Mouse (Mus musculus) cerebellum, adult 11 months (tissue): ENCODE data around the gene Plpp1.

ENCODE experiments used
- DNase-seq: peaks from one replicate; pipeline ENCODE4 v3.0.0; 2022

Gene Plpp1

DNA sequence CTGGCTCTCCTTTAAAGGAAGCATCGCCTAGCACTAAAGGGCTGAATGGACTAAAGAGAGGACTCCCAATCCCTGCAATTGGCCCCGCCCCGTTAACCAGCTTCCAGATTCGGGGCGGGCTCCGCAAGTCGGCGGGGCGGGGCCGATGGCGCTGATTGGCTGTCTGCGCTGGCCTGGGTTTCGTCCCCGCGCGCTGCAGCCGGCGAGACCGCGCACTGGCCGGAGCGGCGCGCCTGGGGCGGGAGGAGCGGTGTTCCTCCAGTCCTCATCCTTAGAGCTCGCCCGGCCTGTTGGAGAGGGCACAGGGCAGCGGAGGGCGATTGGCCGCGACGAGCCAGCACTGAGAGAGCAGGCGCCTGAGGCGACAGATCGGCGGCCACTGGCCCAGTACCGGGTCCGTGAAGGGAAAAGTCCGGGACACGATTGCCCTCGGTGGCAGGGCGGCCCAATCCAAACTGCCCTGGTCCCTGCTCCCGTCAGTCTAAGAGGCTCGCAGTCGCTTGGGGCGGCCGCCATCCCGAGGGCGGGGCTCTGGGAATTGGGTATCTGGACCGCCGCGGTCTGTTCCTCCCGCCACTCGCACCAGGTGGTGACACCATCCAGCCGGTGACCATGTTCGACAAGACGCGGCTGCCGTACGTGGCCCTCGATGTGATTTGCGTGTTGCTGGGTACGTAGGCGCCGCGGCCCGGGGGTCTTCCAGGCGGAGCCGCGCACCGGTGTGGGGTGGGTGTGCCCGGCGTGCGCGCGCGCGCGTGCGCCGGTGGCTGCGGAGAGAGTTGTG is at the start of gene Plpp1:
Plpp1 (plus strand) TSS at position 196 of the 784 bp plus-strand sequence.
- peak; percentile 96 for DNase-seq

- DNase-seq, result no peak
These were observed 48.9 kb upstream of the Plpp1 start for GRCm38 (mm10) chr13:112751454-112752308.

DNA sequence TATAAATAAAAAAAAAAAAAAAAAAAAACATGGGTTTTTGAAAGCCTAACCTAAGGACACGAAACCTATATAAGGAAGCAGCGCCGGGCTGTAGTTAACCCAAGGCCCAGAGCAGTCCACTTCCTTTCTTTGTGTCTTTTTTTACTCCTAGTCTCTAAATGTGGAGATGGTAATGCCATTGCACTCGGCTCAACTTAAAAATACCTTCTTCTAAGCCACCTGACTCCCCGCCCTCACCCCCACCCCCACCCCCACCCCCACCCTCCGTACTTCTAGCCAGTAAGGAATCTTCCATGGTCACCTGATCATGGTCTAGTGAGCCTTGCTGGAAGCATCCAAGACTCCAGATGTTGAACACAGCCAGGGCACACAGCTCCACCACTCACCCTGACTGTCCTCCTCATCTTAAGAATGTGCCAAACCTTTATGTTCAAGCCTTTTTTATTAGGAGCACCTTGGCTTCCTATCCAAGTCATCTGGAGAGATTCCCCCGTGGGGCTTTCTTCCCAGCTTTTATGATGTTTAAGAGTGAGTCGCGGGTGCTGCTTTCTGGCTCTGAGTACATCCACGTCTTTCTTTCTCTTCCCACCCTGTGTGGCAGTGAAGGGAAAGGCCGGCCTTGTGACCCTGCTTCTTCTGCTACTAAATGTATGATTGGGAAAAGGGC is 48.1 kb upstream of the Plpp1 start:
- DNase-seq, result no peak

DNA sequence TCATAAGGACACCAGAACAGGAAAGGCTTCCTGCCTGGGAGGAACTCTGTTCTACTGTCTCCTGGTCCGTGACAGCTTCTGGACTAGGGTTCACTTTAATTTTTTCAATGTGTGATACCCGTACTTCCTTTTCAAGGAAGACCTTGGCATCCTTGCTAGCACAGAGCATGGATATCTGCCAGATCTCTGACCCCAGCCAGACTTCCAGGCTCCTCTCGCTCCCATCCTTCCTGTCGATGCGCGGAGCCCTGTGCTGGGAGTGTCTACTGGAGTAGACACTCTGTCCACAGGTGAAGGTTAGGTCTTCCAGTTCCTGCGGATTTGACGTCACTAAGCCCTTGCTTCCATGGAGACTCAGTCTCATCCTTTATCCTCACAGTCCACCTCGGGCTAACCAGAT is 47.1 kb upstream of the Plpp1 start:
- DNase-seq, result no peak

DNA sequence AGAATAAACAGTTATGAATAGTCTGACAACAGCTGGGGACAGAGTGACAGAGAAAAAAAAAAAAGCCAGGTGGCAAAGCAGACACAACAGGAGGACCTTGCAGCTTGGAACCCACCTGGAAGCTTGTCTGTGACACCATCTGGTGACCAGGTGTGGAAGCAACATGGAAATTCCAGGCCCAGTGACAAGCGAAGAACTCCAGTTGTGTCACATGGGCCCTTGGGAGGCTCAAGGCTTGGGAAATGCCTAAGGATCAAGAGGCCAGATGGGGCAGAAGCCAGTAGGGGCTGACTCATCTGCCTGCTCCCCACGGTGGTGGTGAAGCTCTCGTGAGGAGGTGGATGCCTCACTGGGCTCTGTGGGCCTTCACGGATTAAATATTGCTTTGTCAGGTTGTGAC is 45.7 kb upstream of the Plpp1 start:
- no peak for DNase-seq

- DNase-seq, result no peak
These were observed 45.0 kb upstream of the Plpp1 start for GRCm38 (mm10) chr13:112755507-112756010.

- no peak for DNase-seq
These were observed 43.2 kb upstream of the Plpp1 start for GRCm38 (mm10) chr13:112757395-112757794.

DNA sequence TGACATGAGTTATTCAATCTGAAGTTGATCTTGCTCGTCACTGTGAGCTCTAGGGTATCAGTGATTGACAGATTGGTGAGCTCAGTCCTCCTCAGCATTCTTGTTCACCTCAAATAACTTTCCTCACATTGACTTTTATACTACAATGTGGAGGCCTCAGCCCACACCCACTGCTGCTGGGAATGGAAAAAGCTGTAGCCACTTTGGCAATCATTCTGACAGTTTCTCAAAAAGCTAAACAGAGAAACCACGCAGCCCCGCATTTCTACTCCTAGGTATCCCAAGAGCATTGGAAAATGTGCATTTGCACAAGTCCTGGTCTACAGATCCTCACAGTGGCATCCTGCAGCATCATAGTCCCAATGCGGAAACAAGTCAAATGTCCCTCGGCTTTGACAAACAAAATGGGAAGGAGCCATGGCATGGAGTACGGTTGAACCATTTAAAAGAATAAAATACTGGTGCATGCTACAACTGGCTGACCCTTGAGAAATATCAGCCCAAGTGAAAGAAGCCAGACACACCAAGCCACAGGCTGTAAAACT is 42.0 kb upstream of the Plpp1 start:
- no peak for DNase-seq

DNA sequence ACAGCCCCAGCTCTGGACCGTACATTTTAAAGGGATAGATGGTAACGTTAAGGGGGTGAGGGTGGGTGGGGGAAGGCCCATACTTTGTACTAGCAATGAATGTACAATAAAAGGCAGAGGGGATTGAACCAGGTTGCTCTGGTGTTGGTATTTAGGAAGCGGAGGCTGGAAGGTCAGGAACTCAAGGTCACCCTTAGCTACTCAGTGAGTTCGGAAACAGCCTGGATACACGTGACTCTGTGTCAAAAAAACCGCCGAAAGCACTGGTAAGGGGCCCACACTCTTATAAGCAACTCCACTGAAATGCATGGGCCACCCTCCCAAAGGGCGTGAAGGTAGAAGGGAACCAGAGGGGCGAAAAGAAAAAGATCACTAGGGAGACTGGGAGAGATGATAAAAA is 41.2 kb upstream of the Plpp1 start:
- DNase-seq, result no peak

DNA sequence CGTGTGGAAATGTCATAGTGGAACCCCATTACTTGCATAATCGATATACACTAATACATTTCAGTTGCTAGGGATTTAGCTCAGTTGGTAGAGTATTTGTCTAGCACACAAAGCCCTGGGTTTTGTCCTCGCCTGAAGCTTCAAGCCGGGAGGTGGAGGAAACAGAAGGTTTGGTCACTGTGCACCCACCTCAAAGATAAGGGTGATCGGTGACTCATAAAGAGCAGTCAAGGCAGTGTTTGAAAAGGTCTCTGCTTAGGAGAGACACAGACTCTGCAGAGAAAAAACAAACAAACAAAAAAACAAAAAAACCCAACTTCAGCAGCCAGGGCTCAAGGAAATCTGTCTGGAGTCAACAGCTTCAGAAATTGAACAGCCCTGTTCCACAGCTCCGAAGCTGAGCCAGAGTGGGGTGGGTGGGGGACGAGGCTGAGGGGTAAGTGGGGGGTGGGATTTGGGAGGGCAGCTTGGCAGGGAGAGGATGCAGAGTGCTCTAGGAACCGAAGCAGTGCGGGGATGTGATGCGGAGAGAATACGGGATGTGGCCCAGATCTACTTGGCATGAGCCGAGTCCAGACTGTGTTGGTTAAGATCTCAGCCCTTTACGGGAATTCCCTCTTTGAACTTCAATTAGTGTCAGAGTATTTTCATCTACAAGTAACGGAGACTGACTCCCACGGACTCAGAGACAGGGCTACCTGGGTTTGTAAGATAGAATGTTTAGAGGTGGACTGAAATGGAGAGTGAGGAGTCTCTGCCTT is 40.6 kb upstream of the Plpp1 start:
- no peak for DNase-seq

DNA sequence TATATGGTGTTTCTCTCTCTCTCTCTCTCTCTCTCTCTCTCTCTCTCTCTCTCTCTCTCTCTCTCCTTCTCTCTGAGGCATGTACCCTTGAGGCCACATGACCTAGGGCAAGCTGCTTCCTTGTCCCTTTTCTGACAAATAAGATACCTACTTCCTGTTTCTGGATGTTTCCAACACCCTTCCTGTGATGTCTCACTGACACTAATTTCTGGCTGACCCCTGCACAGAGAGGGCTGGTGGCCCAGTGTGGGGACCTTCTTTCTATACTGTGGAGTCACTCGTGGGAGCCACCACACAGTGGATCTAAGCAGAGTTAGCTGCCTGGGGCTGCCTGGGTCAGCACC is 40.1 kb upstream of the Plpp1 start:
- no peak for DNase-seq

DNA sequence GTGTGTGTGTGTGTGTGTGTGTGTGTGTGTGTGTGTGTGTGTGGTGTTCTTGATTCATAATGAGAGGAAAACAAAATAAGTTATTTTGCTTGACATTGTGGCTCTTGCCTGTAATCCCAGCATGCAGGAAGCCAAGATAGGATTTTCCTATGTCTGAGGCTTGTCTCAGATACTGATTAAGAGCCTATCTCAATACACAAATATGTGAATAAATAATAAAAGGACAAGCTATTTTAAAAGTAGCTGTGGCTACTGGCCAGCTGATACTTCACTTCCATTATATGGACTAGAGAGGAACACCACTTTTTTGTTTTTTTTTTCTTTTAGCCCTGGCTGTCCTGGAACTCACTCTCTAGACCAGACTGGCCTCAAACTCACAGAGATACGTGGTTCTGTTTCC is 38.8 kb upstream of the Plpp1 start:
- DNase-seq, result no peak

- DNase-seq, result no peak
These were observed 38.0 kb upstream of the Plpp1 start for GRCm38 (mm10) chr13:112762548-112762947.

DNA sequence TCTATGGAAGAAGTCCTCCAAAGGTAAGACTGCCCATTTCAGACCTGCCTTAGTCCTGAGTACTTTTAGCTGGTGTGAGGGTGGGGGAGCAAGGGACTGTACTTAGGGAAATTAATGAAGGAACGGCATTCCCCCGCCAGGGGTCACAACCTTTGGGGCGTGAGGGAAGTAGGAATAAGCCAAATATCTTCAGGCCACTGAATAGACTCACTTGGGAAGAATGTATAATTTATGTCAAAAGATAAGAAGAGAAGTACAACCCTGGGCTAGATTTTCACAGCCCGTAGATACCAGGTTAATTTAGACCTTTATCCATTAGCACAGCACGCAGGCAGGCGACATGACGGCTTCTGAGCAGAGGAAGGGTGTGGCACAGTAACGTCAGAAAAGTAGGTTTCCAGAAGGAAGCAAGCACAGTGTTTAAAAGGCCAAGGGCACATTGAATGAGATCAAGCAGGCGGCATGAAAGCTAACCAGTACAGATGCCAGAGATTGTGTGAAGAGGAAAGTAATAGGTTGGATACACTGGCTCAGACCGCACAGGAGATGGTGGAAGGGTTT is 37.0 kb upstream of the Plpp1 start:
- no peak for DNase-seq

DNA sequence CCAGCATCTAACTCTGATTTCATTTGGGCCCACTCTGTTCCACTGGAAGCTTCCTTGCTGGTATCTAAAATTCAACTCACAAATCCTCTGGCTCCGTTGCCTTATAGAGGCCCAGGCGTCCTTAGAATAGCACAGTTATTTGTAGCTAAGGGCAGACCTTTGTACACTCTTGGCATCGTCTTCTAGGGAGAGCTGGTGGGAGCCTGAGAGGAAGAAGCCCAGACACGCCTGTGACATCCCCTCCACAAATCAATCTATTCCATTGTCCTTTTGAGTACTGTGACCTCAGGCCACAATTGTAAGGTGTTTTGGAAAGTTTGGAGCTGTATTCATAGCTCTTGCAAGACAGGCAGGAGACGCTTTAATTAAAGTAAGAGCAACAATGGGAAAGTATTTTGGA is 36.0 kb upstream of the Plpp1 start:
- no peak for DNase-seq

- no peak for DNase-seq
These were observed 34.9 kb upstream of the Plpp1 start for GRCm38 (mm10) chr13:112765654-112766053.

DNA sequence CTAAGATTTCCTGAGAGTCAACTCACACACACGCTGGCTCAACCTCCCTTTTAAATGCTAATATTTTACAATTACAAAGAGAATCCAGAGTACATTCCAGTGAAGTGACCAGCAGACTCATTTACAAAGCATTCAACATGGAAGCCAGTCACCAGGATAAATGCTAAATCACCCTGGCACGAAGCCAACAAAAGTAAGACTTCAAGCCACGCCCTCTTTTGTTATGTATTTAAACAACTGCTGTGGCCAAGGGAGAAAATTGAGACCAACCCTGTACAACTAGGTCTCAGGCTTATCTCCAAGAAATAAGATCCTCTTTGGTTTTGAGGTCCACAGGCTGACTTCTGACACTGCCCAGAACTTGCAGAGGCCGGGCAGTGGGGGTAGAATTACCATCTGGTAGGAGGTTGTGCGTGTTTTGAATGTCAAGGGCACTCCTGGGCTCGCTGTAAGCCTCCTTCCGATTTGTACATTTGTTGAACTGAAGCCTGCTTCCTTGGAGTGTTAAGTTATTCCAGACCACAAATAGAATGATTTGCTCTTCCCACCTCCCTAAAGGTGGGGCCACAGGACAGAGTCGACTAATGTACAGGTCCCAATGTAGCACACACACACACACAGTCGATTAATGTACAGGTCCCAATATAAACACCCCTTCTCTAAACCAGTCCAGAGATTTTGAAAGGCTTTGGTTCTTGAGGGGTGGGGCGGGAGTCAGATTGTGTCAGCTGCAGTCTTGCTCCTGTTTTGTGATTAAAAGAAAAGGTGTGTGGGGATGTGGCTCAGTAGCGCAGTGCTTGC is 29.9 kb upstream of the Plpp1 start:
- DNase-seq, result no peak

- no peak for DNase-seq
These were observed 29.0 kb upstream of the Plpp1 start for GRCm38 (mm10) chr13:112771447-112772208.

GRCm38 (mm10) chr13:112772252-112772651 is 28.3 kb upstream of the Plpp1 start:
- no peak for DNase-seq

DNA sequence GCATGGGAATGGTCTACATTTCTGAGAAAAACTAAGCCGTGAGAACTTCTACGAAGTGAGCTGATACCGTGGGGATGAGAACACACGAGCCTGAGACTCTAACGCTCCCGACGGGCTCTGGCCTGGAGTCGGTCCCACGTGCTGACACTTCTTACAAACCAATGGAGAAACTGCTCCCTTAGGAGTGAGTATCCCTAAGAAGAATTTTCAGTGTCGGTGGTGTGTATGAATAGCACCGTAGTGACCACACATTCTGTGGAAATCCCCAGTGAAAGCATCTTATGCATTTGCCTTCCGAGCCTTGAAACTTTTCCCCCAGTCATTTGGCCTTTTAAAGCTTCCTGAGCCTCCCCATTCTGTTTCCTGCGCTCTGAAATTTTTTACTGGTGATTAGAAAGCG is 27.7 kb upstream of the Plpp1 start:
- no peak for DNase-seq
